Mouse (Mus musculus): ENCODE results near the gene Amer2.

The Amer2 gene

GRCm38 (mm10) chr14:60384269-60384668, 11.2 kb downstream of the Amer2 start:
- in situ Hi-C loops (cut with MboI; ENCODE audit: low pct_unique_long_range_greater_than_20kb in 1 of 2, low sequenced_read_pairs in 2 of 2, unreplicated experiment in 1 of 2): no loop called here

- in situ Hi-C loops (cut with MboI; ENCODE audit: low pct_unique_long_range_greater_than_20kb in 1 of 2, low sequenced_read_pairs in 2 of 2, unreplicated experiment in 1 of 2): no loop called here
Measured at GRCm38 (mm10) chr14:60385079-60385643, 12.1 kb downstream of the Amer2 start.

DNA sequence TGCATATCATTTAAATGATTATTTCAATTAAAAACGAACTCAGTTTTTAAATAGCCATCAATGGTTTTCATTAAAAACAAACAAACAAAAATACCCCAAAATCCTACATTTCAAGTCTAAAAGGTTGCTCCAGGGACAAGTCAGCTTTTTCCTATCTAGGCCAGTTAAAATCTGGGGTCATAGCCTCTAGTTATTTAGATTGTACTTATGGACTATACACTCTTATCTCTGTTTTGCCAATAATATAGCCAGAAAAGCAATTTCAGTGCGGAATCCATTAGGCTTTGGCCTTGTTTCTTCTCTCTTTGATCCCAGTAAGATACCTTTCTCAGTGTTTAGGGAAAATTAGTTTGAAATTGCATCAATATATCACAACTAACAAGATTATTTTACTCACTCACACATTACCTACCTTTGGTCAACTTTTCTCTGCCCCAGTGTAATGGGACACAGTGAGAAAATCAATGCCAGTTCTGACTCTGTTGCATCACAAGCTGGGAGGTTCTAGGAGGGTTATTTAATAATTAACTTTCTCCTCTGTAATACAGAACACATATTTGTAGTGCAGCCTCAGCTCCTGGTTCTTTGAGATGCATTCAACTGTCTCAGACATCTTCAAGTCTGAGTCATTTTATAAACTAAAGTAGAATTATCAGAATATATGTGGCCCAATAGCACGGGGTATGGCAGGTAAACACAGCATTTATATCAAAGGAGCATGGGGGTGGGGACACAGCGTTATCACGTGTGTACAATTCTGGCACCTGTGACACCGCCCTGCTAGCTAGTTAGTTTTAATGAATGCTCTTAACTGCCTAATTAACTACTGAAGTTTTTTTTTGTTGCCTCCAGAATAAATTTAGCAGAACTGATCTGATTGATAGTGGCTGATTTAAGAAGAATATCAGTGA, 13.8 kb downstream of the Amer2 start:
- in situ Hi-C loops (cut with MboI; ENCODE audit: low pct_unique_long_range_greater_than_20kb in 1 of 2, low sequenced_read_pairs in 2 of 2, unreplicated experiment in 1 of 2): no loop called here

- in situ Hi-C loops (cut with MboI; ENCODE audit: low pct_unique_long_range_greater_than_20kb in 1 of 2, low sequenced_read_pairs in 2 of 2, unreplicated experiment in 1 of 2): no loop called here
Measured at GRCm38 (mm10) chr14:60388332-60388731, 15.3 kb downstream of the Amer2 start.

DNA sequence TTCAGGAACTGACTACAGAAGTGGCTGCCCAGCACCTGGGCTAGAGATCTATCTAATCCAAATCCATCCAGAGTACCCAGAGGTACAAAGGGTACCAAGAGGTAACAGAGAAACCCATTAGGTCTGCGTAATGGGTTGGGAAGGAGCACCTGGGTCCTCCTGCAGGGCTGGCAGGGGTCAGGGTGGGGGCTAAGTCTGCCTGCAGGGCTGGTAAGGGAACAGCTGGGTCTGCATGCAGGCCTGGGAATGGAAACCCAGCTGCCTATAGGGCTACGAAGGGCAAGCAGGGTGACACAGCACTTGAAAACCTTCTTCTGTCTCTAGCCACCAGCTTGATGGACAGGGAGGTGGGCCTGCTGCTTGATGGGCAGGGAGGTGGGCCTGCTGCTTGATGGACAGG, 19.1 kb downstream of the Amer2 start:
- in situ Hi-C loops (cut with MboI; ENCODE audit: low pct_unique_long_range_greater_than_20kb in 1 of 2, low sequenced_read_pairs in 2 of 2, unreplicated experiment in 1 of 2): no loop called here

DNA sequence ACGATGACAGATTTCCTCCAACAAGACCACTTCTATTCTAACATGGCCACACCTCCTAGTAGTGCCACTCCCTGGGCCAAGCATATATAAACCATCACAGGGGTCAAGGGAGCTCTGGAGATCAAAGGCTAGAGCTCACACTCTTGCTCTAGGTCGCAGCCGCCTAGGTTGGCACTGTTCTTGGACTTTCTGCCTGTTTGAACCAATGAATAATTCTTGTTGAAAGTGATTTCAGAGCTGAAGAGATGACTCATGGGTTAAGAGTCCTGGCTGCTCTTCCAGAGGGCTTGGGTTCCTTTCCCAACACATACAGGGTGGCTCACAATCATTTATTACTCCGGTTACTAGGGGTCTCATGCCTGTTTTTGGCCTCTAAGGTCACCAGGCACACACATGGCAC, 24.3 kb downstream of the Amer2 start:
- in situ Hi-C loops (cut with MboI; ENCODE audit: low pct_unique_long_range_greater_than_20kb in 1 of 2, low sequenced_read_pairs in 2 of 2, unreplicated experiment in 1 of 2): no loop called here

DNA sequence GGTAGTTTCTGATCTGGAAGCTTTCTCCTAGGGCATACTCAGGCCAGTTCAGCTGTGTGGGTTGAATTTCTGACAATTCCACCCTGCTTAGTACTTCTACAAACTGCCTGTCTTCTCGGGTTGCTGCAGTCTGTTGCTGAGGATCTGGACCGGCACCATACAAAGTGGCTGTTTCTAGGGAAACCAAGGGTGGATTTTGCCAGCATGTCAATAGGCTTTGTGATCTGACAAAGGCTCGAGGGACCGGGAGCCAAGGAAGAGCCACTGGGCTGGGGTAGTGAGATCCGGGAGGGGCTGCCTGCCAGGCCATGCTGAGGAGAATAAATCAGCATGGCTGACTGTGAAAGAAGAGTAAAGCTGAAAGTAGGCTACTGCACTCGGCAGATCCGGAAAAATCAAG, 25.8 kb downstream of the Amer2 start:
- in situ Hi-C loops (cut with MboI; ENCODE audit: low pct_unique_long_range_greater_than_20kb in 1 of 2, low sequenced_read_pairs in 2 of 2, unreplicated experiment in 1 of 2): no loop called here

- in situ Hi-C loops (cut with MboI; ENCODE audit: low pct_unique_long_range_greater_than_20kb in 1 of 2, low sequenced_read_pairs in 2 of 2, unreplicated experiment in 1 of 2): no loop called here
Measured at GRCm38 (mm10) chr14:60403228-60403627, 30.2 kb downstream of the Amer2 start.

- in situ Hi-C loops (cut with MboI; ENCODE audit: low pct_unique_long_range_greater_than_20kb in 1 of 2, low sequenced_read_pairs in 2 of 2, unreplicated experiment in 1 of 2): no loop called here
Measured at GRCm38 (mm10) chr14:60405829-60406228, 32.8 kb downstream of the Amer2 start.

GRCm38 (mm10) chr14:60406543-60406942, 33.5 kb downstream of the Amer2 start:
- in situ Hi-C loops (cut with MboI; ENCODE audit: low pct_unique_long_range_greater_than_20kb in 1 of 2, low sequenced_read_pairs in 2 of 2, unreplicated experiment in 1 of 2): no loop called here

DNA sequence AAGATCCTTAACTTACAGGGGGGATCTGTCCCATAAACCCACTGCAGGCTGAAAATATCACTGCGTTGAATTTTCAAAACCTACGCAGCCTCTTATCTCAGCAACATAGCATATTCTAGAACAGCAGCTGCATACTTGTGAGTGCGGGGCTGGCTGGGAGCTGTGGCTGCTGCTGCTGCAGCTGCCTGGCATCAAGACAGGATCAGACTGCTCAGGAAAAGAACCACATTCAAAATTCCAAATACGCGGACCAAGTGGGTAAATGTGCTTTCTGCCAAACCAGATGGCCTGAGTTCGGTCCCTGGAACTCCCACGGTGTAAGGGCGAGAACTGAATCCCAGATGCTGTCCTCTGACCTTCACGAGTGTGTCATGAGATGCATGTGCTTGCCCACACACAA, 34.3 kb downstream of the Amer2 start:
- in situ Hi-C loops (cut with MboI; ENCODE audit: low pct_unique_long_range_greater_than_20kb in 1 of 2, low sequenced_read_pairs in 2 of 2, unreplicated experiment in 1 of 2): no loop called here

DNA sequence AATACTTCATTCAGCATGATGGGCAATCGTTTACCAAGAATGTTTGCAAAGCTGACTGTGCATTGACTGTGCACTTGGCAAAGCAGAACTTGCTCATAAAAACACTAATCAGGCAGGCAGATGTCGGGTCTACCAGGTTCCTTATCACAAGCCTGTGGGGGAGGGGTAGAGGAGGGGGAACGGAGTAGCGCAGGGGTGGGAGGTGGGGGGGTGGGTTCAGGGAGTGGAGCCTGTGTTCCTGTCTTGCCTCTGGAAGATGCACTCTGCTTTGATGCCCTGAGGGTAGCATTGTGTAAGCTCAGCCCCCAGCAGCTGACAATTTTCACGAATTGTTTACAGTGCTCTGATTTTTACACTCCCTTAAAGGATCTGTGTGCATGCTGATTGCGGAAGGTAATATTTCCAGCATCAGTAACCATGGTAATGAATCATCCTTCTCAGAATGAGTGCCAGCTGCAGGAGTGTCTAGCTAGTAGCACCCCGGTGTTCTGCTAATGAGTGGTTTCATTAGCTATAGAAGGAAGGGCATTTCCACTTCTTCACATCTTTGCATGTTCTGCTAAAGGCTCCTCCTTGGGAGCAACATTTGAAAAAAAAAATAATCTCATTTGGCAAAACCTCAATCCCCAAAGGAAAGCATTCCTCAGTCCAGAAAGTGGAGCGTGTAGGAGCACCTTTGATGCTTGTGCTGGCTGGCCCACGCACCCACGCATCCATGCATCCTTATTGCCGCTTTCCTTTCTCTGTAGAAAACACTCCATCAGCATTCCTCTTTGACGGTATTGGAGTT, 36.8 kb downstream of the Amer2 start:
- in situ Hi-C loops (cut with MboI; ENCODE audit: low pct_unique_long_range_greater_than_20kb in 1 of 2, low sequenced_read_pairs in 2 of 2, unreplicated experiment in 1 of 2): no loop called here

DNA sequence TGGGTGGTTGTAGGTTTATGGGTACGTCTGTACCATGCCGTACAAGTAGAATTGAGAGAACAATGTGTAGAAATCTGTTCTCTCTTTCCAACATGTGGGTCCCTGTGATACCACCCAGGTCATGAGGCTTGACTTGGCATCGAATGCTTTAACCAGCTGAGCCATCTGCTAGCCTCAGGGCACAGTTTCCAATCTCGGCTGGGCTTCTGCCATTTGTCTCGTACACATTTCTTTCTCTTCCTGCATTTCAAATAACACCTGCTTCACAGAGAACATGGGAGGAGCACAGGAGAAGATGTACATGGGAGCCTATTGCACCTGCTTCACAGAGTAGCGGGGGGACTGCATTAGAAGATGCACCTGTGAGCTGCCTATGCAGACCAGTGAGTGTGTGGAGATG, 38.2 kb downstream of the Amer2 start:
- in situ Hi-C loops (cut with MboI; ENCODE audit: low pct_unique_long_range_greater_than_20kb in 1 of 2, low sequenced_read_pairs in 2 of 2, unreplicated experiment in 1 of 2): no loop called here

GRCm38 (mm10) chr14:60414691-60415090, 41.6 kb downstream of the Amer2 start:
- in situ Hi-C loops (cut with MboI; ENCODE audit: low pct_unique_long_range_greater_than_20kb in 1 of 2, low sequenced_read_pairs in 2 of 2, unreplicated experiment in 1 of 2): no loop called here

DNA sequence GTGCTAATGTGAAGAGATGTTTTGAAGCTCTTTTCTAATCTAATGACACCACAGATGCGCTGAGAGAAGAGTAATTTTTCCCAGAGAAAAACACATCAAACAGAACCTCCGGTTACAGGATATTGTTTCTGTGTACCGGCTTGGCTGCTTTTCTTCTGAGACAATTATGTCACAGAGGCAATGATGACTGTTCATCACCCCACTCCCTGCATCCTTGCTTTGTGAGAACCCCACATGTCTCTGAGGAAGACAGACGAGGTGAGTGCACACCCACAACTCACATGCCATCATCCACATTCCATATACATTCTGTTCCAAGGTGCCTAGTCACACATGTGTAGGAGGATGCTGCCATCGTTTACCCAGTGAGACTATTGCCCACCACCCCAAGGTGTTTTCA, 44.9 kb downstream of the Amer2 start:
- in situ Hi-C loops (cut with MboI; ENCODE audit: low pct_unique_long_range_greater_than_20kb in 1 of 2, low sequenced_read_pairs in 2 of 2, unreplicated experiment in 1 of 2): no loop called here

DNA sequence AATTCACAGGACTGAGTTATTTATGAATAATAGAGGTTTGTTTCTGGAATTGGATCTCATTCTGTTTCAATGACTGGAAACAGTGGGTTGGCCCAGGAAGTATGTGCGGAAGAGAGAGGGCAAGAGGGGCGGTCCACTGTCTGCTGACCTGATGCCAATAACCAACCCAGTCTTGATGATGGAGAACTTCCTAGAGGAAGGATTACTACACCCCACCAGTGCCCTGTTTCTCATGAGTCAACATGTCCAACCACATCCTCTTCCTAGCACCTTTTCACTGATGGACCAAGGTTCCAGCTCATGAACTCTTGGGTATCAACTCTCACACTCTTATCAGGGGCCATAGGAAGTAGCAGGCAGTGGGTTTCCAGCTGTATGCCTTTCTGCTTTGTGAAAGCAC, 49.9 kb downstream of the Amer2 start:
- in situ Hi-C loops (cut with MboI; ENCODE audit: low pct_unique_long_range_greater_than_20kb in 1 of 2, low sequenced_read_pairs in 2 of 2, unreplicated experiment in 1 of 2): no loop called here

GRCm38 (mm10) chr14:60424174-60424573, 51.1 kb downstream of the Amer2 start:
- in situ Hi-C loops (cut with MboI; ENCODE audit: low pct_unique_long_range_greater_than_20kb in 1 of 2, low sequenced_read_pairs in 2 of 2, unreplicated experiment in 1 of 2): no loop called here

GRCm38 (mm10) chr14:60425553-60425952, 52.5 kb downstream of the Amer2 start:
- in situ Hi-C loops (cut with MboI; ENCODE audit: low pct_unique_long_range_greater_than_20kb in 1 of 2, low sequenced_read_pairs in 2 of 2, unreplicated experiment in 1 of 2): loop anchor here in 1 of 2 experiments (25.0 kb wide), 1 partner anchor 563 kb away; no protein-coding TSS in a partner anchor

GRCm38 (mm10) chr14:60427896-60428295, 54.8 kb downstream of the Amer2 start:
- in situ Hi-C loops (cut with MboI; ENCODE audit: low pct_unique_long_range_greater_than_20kb in 1 of 2, low sequenced_read_pairs in 2 of 2, unreplicated experiment in 1 of 2): loop anchor here in 1 of 2 experiments (25.0 kb wide), 1 partner anchor 566 kb away; no protein-coding TSS in a partner anchor
